Mouse (Mus musculus) 3T3-L1 (cell line): ENCODE measurements at regions not wholly inside any gene's neighbourhood (a gene's known extent, or its start where the extent isn't known, plus 50 kb on each side); places are given as distances from the start of the nearest gene placed in this dataset.
A peak's percentile ranks its signal among the peaks of the same experiment; 100 is the strongest.

Source experiments
- DNase-seq: peaks from one replicate; pipeline ENCODE4 v3.0.0-alpha.2; 2015; ENCODE audit warnings: low read depth, low spot score

DNA sequence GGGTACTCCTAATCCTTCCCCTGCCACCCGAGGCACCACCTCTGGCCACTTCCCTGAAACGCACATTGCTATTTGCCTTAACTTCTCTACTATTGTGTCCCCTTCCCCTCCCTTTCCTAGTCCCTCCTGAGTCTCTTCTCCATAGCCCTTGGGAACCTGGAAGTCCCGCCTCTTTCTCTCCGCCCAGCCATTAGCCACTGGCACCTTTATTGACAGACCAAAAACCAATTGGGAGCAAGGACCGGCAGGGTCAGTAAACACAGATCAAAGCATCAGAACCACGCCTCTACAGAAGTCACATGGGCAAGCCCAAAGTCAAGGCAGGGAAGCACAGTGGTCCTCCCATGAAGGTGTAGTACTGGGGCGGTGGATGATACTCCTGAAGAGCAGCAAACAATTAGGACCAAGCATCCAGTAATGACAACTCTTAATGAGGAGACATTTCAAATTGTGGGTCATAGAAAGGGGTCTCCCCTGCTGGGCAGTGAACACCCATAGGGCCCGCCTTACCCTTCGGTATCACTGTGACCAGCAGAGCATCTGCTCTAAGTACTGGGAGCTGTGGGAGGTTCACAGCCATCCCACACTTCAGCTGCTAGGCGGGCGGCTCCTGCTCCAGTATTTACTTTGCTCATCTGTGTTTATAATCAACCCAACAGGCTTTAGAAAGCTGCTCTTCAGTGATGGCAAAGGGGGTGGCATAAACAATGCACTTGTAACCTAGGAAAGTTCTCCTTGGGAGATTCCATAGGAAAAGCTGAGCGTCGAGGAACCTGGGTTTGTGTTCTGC is 226.5 kb upstream of the Mphosph6 start:
- no peak for DNase-seq

DNA sequence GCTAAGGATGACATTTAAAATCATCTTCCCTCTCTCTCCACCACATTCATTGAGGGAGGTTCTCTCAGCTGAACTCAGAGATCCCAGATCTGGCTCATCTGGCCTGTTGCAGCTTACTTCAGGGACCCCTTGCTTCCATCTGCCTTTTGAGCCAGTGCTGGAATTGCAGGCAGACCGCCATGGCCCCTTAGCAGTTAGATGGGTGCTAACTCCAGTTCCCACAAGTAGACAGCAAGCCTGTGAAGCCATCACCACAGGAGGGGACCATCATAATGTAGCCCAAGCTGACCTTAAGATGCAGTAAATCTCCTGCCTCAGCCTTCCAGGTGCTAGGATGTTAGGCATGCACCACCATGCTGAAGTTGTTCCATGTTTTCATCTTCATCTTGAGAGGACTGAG is 221.7 kb upstream of the Mphosph6 start:
- no peak for DNase-seq

DNA sequence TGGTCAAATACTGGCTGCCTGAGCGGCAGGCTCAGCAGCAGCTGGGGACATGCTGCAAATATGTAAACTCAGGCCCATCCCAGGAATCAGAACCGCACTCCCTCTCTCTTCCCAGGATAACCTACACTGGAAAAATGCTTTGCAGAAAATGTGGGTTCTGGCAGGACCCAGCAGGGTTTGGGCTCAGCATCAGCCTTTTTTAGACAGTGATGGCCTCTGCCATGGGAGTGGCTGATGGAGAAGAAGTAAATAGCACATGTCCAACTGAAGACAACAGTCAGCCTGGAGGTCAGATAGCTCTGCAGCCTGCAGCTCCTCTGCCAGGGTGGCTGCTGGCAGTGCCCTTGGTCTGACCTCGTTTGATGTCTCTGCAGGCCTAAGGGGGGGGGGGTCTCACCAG is 220.2 kb upstream of the Mphosph6 start:
- DNase-seq = no peak

DNA sequence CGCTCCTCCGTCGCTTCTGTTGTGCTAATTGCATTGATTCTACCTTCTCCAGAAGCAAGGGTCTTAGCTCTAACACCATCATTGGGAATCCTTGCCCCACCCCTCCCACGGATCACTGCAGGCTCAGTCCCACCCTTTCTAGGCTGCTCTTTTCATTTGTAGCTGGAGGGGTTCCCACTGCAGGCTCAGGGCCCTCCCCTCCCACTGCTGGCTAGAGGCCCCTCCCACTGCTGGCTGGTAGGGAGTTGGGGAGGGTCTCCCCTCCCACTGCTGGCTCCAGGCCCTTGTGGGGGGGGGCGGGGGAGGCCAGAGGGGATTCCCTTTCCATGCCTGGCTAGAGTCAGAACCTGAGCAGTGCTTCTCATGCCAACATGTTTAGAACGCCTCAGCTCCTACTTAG is 215.5 kb upstream of the Mphosph6 start:
- no peak for DNase-seq

DNA sequence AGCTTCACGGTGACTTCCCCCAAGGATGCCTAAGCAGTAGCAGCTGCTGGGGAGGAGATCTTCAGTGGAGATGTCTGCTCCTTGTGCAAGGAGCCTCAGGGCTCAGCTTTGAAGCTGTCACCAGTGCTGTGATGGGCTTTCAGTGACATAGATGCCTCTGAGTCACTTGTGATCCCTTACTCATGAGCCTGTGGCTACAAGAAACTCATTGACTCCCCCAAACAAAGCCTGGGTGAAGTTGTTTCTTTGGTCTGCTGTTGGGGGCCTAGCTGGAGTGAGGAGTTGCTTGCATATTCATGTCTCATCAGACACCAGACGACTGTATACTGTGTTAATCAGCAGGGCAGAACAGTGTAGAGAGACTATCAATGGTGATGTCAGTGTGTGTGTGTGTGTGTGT is 203.4 kb upstream of the Mphosph6 start:
- DNase-seq = no peak

DNA sequence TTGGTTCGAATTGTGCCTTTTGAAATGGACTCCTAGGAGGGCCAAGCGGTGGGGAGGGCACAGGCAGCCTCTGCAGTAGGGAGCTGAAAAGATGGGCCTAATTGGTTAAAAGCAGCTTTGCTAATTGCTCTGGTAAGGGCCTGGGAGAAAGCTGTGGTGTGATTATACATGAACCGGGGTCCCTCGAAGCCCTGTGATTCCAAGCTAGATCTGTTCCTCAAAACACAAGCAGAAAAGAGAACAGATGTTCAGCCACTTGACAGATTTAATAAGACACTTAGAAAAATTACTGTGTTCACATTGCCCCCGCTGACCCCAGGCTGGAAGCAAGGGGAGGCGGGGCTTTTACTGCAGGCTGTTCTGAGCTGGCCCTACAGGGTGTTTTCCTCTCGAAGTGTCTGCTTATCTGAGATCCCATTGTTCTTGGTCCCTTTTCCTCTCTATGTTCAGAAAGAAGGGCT is 202.7 kb upstream of the Mphosph6 start:
- no peak for DNase-seq

DNA sequence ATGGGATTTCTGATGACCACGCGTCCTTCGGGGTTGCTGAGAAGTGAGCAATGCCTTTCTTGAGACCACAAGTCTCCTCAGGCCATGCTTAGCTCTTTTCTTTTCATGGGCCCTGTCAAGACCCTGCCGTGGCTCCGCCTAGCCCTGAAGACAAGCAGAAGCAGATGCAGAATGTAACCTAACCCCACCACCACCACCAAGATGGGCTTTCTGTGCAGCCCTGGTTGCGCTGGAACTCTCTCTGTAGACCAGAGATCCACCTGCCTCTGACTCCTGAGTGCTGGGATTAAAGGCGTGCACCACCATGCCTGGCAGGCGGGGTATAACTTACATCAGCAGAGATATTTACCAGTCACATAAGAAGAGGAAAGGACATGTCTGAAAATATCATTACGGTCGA is 199.4 kb upstream of the Mphosph6 start:
- DNase-seq = no peak

DNA sequence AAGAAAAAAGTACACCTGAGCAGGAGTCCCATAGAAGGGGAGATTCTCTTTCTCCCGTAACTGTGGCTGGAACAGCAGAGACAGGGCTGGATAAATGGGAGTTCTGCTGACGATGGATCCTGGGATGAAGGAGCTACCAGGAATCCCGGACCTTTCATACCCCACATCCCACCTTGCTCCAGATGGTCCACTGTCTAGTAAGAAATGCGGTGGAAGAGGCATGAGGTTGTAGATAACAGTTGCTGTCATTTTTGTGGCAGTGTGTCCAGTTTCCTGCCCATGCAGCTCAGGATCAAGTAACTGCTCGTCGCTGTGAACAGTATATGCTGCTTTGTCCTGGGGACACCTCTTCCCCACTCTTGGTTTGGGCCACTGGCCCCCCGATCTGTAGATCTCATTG is 190.1 kb upstream of the Mphosph6 start:
- DNase-seq = no peak

DNA sequence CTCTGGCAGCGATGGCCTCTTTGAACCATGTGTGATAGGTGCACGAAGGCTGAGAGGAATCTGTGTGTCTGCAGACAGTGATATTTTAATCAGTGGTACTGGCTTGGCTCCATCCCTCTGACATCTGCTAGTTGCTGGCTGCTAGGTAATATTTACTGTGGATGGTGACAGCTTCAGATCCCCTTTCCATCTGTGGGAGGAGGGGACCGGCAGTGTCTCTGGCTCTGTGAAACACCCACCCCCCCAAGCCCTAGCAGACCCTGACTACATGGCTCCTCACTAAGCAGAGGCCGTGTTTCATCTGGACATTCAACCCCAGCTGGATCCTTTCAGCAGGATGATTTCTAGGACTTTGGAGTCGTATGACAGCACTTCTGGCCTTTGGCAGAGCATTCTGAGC is 187.0 kb upstream of the Mphosph6 start:
- no peak for DNase-seq

DNA sequence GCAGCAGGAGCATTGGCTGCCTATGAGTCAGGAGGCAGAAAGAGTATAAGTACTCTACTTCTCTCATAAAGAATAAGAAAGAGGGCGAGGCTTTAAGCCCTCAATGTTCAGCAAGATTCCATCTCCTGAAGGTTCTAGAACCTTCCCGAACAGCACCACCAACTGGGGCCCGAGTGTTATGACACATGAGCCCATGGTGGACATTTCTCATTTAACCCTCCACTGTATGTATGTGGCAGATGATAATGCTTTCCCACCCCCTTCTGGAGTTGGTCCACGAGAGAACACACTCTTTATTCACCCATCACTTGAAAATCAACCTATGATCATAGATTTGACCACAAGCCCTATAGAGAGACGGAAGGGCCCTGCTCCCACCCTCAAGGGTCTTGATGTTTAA is 166.6 kb upstream of the Mphosph6 start:
- no peak for DNase-seq

DNA sequence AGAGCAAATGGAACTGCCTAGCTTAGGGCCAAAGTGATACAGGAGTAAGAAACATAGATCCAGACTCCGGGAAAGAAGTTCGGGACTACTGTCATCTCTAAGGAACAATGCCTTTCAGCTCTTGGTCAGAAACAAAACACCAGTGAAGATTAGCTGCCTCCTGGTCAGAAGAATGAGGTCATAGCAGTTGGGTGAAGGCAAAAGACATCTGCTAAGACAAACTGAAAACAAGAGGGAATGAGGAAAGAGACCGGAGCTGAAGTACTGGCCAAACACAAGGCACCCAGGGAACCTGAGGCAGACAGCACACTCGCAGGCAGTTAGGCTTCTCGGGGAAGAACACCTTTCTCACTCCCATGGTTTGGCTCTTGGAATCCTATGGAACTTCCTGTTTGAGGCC is 164.8 kb upstream of the Mphosph6 start:
- no peak for DNase-seq

DNA sequence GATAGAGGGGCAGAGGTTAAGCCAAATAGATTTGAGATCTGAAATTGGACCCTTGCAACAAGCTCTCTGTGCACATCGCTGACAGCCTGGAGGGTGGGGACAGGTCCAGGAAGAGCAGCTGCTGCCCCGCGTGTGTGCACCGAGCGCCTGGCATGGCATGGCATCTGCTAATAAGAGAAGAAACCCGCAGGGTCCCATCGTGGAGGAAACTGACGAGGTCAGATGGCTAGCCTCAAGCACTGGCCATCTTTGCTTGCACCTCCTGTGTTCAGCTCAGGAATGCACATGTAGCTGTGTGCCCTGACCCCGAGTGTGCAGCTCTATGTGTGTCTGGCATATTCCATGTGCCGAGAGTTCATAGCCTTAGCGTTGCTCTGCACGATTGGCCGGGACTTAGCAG is 161.7 kb upstream of the Mphosph6 start:
- no peak for DNase-seq

DNA sequence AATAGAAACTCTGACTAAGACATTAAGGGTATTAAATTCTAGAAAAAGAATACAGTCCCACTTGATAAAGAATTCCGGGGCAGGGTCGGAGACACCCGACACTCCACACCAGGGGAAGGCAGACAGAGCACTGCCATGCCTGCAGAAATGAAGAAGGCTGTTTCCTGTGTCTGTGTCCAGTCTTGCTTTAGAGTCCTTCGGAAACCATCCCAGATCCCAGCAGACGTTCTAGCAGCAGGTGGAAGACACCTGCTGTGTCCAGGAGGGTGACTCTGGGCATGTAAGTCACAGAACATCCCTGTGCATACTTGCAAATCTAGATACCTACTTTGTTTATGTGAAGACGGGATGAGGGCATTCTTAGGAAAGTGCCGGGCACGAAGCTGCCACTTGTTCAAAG is 160.9 kb upstream of the Mphosph6 start:
- no peak for DNase-seq

DNA sequence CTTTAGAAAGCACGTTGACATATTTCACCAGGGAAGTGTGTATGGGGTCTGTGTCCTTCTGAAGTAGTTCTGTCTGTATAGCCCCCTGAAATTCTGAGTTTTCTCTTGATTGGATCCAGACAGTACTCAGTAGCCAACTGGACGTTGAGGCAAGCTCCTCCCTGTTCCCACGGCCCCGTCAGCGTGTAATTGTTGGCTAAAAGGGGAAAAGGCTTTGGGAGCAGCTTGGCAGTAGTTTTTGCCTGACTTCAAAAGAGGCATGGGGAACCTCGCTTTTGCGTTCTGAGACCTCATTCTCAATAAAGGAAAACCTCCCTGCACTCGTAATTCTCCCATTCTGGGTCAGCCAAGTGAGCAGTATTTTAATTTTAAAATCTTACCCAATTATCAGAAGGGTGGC is 157.8 kb upstream of the Mphosph6 start:
- DNase-seq = no peak

DNA sequence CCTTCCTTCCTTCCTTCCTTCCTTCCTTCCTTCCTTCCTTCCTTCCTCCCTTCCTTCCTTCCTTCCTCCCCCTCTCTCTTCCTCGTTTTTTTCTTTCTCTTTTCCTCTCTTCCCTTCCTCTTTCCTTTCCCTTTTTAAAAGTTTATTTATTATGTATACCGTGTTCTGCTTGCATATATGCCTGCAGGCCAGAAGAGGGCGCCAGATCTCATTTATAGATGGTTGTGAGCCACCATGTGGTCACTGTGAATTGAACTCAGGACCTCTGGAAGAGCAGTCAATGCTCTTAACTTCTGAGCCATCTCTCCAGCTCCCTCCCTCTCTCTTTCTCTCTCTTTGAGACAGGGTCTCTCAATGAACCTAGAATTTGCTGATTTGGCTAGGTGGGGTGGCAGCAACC is 157.2 kb upstream of the Mphosph6 start:
- no peak for DNase-seq

DNA sequence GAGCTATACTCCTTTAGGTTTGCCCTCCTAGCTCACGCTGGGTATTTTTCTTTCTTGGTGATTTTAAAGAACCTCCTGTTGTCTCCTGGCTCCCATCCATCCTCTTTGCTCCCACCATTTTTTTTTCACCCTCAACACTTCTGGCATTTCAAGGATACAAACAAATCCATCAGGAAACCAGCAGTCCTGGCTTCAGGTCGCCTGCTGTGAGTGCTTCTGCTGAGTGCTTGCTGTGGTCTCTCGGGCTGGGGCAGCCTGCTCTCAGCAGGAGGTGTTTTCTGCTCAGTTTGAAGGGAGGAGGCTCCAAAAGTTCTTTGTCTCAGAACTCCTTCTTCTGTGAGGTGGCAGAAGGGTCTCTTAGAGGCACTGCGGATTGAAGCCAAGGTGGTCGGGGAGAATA is 149.9 kb upstream of the Mphosph6 start:
- no peak for DNase-seq

DNA sequence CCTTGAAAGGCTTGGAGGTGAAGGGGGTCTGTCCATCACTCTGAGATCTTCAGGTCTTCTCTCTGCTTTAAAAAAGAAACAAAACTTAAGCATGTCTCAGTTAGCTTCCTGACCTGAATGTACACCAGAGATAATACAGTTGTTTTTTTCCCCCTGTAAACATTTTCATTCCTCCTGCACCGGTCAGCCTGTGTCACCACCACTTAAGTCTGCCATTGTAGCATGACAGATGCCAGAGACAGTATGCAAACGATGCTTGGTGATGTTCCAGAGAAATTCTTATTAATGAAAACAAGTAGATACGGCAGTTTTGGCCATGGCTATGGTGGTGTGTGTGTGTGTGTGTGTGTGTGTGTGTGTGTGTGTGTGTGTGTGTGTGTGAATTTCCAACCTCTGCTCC is 144.8 kb upstream of the Mphosph6 start:
- no peak for DNase-seq

DNA sequence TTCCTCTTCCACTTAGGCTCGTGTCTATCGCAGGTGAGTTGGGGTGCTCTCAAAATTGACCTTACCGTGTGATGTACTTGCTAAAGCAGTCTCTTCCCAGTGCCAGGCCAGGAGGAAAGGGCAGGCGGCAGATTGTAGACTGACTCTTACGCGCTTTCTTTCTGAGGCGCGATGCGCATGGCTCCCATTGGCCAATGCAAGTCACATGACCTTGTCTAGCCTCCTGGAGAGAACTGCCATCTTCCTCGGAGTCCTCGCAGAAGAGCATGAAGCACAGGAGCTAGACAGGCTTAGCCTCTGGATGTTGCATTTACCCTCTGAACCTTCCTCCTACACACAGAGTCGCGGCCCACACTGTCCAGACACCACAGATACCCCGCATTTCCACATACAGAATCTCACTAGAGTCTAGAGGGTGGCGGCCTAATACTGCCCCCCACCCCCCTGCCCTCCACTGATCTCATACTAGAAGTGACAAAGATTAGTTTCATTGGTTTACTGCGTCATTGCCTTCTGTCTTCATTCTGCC is 132.9 kb upstream of the Mphosph6 start:
- DNase-seq = no peak

DNA sequence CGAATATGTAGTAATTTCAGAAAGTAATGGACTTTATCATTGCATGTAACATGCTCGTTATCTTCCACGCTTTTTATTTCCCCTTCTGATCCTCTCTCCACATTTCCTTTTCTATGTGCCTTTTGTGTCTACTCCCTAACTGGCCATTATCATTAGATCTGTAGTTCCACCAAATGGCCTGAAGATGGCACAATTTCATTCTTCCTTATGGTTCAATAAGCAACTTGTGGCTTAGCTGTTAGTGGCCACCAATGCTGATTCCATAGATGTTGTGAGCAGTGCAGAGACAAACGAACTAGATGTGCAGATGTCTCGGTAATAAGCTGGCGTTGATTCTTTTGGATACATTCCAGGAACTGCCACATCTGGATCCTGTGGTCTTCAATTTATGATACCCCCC is 128.9 kb upstream of the Mphosph6 start:
- peak; percentile 81 for DNase-seq

DNA sequence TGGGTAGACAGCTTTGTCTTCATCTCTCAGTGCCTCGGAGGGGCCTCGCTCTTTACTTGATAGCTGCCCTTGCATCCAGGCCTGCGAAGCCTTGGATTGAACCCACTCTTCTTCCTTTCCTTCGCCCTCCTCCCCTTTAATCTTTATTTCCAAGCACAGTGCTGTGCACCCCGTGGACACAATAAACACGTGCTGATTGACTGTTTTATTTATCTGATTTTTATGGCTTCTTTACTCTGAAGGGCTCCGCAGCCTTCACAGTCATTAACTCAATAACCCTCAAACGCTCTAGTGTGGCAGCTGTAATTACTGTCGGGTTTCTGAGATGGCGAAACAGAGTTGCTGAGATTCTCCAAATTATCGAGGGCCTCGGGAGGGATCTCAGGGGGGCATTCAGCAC is 127.9 kb upstream of the Mphosph6 start:
- no peak for DNase-seq

DNA sequence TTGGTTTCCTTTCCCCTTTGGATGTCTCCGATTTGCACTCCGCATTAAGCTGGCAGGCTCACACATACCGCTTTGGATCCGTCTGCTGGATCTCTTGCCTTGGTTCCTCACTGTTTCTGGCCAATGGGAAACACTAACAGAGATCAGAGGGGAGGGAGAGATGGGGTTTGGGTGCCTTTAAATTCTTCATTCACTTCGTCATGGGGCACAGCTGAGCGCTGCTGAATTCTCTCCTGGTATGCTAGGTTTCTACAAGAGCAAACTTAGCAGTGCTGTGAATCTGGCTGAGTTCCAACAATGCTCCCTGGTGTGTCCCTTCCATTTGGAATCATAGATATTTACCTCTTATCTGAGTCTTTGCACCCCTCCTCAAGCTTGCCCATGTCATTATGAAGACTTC is 121.6 kb upstream of the Mphosph6 start:
- DNase-seq = no peak

DNA sequence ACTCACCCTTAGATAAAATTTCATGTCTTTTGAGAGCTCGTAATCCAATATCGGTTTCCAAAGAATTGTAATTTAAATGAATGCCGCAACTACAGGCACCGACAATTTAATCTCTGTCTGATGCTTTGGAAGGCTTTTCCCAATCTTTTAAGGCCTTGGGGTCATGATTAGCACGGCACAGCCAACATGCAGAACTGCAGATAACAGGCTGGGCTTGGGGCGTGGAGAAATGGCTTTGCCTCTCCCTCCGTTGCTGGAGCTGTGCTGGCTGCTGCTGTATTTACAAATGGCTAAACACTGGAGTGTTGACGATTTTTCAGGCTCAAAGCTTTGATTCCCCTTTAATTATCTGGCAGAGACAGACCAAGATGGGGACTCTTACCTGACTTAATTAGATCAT is 101.3 kb upstream of the Mphosph6 start:
- DNase-seq = no peak

DNA sequence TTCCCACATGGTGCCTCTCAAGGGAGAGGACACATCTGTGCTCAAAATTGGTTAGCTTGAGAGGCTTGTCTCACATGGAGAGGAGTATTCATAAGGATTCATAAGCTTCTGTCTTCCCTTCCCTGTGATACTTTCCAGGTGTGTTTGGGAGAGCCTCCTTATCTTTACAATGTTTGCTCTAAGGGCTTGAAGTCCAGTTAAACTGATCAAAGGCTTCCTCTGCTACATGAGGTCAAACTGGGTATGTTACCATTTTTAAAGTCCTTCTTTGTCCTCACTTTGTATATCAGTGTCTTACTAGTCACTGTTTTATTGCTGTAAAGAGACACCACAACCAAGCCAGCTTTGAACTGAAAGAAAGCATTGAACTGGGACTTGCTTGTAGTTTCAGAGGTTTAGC is 98.1 kb upstream of the Mphosph6 start:
- DNase-seq = no peak

DNA sequence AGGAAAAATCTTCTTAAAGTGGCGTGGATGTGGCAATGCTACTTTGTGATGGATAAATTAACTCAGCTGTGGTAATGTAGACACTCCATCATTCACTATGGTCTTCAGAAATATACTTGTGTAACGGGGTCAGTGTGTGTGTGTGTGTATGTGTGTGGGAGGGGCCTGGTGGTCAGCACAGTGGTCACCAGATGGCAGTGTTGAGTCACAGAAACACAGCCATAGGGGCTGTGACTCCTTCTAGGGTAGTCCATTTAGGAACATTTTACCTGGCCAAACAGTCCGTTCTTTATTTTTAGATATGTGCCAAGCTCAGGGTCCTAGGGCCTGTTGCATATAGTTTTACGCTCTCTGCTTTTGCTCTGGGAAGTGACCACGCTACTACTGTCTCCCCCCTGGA is 96.3 kb upstream of the Mphosph6 start:
- DNase-seq = peak; percentile 53
